Mouse (Mus musculus) cerebellum, adult 2 months (tissue): ENCODE measurements around the gene Cnnm2. TPM values are rescaled to one million over a fixed set of nuclear protein-coding genes. Genes with fewer than 3 reads are reported as not detected.
A peak's percentile ranks its signal among the peaks of the same experiment; 100 is the strongest.
"Not testable (repeated sequence)": the region's sequence is repeated elsewhere in the genome, so short reads cannot be mapped to it uniquely, and the experiment has no call there.

Source experiments
- DNase-seq, 2 experiments: peaks; one replicate each; pipeline ENCODE4 v3.0.0; 2021
- H3K27ac ChIP-seq: fragments of 200-500 bp; 2 replicates; pipeline ENCODE4 v1.5.1; 2012; ENCODE audit warnings: low read length, control low read depth, inconsistent platforms; ENCODE audit not compliant: insufficient read depth
- H3K27me3 ChIP-seq: fragments of 200-500 bp; 2 replicates; pipeline ENCODE4 v1.6.1; 2012; ENCODE audit warnings: inconsistent platforms, mild to moderate bottlenecking, low read length, moderate library complexity; ENCODE audit not compliant: control insufficient read depth, insufficient read depth
- H3K4me1 ChIP-seq: fragments of 200-500 bp; 2 replicates; pipeline ENCODE4 v1.6.1; 2011; ENCODE audit warnings: low read length; ENCODE audit not compliant: control insufficient read depth, insufficient read depth
- H3K4me3 ChIP-seq: fragments of 200-500 bp; replicated peaks from 2 replicates; pipeline ENCODE3; 2011; ENCODE audit warnings: mild to moderate bottlenecking, low read depth, low read length, control low read depth; ENCODE audit not compliant: insufficient read depth
- CTCF ChIP-seq: fragments of 200-500 bp; IDR thresholded peaks from 2 replicates; pipeline ENCODE4 v1.5.1; 2011; ENCODE audit warnings: low read depth, mild to moderate bottlenecking, control low read depth, low read length, moderate library complexity, borderline replicate concordance; ENCODE audit not compliant: insufficient read depth
- POLR2A ChIP-seq: fragments of 200-500 bp; IDR thresholded peaks from 2 replicates; pipeline ENCODE4 v1.6.1; 2011; ENCODE audit warnings: low read length, control low read depth, borderline replicate concordance; ENCODE audit not compliant: insufficient read depth
- WGBS: fragments of 180-500 bp; shearing (Covaris S2); methylation state at CpG from one replicate; pipeline ENCODE4 v1.1.7; 2018; 5-methylcytosine and 5-hydroxymethylcytosine counted together
- polyA plus RNA-seq: library from polyadenylated mRNA; depleted of rRNA; stranded (reverse); fragments of >200 nt; gene quantifications from 2 replicates; pipeline ENCODE4 v1.2.3, GENCODE M21; 2012

The Cnnm2 gene
- polyA plus RNA-seq, 1 experiment, result 31.2 TPM

DNA sequence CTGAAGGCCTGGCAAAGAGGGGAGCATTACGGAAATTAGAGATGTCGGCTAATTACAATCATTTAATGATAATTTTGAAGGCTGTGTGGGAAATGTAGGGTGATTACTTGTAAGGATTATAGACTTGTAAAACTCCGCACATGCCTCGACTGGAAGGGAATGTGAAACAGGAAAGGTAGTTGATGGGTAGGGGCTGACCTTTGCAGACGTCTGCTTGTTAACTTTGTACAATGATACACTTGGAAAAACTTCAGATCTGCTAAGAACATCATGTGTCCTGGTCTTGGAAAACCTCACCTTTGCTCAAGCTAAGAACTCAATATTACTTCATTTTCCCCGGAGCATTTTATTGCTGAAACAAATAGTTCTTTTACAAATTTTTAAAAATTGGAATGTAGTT lies 10.4 kb downstream of the Cnnm2 start:
- Histone ChIP-seq H3K27ac (no peak overlapping the region), H3K27me3 (no peaks in the 10 kb centered on the region), H3K4me1 (peaks cover 13% of the 10 kb centered on the region), H3K4me3 (no peak overlapping the region)
- TF ChIP-seq CTCF (no peak), POLR2A (no peak)
- WGBS, result 89% methylated on average over 6 of the region's 6 CpGs
- DNase-seq, result no peak

DNA sequence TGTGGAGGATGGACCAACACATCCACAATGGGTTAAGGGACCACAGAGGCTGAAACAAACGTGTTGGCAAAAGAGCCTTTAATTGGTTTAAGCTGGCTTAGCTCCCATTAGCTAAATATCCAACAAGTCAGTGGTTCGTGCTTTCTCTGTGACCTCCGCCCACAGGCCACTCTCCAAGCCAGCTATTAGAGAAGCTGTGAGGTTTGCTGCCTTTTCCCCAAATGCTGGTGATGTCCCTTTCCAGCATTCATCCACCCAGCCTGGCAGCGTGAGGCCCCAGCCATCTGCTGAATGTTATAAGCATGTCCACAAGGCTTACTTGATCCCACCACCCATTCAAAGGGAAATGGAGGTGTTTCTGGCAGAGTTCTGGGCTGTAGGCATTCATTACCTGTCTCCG lies 15.0 kb downstream of the Cnnm2 start:
- no peak for DNase-seq
- peaks cover 15% of the 10 kb centered on the region for H3K4me1 ChIP-seq
- no peak overlapping the region for H3K4me3 ChIP-seq
- no peak overlapping the region for H3K27ac ChIP-seq
- no peaks in the 10 kb centered on the region for H3K27me3 ChIP-seq
- no peak for TF ChIP-seq POLR2A
- no peak for TF ChIP-seq CTCF
- WGBS, result 24% methylated on average over 5 of the region's 5 CpGs

DNA sequence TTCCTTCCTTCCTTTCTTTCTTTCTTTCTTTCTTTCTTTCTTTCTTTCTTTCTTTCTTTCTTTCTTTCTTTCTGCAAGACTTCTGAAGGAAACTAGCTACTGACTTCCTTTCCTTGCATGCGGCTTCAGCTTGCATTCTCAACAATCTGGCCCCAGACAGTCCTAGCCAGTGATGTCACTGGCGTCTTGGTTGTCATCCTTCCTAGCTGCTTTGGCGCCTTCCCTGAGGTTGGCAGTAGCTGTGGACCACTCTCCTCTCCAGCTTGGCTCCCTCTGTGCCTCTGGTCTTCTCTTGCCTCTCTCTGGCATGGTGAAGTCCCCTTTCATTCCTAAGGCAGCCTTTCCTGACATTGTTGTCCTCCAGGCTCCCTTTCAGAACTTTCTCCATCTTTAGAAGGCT lies 15.5 kb downstream of the Cnnm2 start:
- peak in 1 of 2 experiments; percentile 35 for DNase-seq
- H3K4me3 ChIP-seq, result no peak overlapping the region
- peaks cover 15% of the 10 kb centered on the region for H3K4me1 ChIP-seq
- H3K27ac ChIP-seq, result no peak overlapping the region
- TF ChIP-seq CTCF, result no peak
- WGBS, result 48% methylated on average over 3 of the region's 3 CpGs
- H3K27me3 ChIP-seq, result no peaks in the 10 kb centered on the region

DNA sequence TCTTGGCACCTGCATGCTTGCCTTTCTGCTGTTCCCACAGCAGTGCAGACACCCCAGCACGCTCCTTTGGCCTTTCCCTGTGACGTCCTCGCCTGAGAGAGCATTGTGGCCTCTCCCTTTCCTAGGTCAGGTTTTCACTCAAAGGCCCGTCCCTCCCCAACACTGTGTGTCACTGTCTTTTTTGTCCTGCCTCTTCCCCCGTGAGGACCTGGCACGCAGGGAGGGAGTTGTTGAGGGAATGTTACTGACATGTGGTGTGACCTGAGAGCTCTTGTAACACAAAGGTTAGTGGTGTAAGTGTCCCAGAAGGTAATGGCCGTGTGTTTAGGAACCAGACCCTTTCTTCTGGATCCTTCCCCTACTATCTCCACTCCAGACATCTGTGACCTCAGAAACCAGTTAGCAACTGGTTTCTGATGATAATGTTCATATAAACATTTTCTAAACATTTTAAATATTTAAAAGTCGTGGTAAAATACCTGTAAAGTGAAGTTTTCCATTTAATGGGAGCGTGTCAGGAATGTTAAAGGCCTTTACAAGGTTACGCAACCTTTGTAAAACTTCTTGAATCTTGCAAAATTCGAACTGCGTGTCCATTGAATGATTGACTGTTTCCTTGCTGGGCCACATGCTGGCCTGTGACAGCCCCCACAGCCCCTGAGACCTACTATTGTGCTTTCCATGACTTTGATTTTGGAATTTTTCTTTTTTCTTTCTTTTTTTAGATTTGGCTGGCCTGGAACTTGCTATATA lies 16.7 kb downstream of the Cnnm2 start:
- no peak for DNase-seq
- TF ChIP-seq CTCF, result no peak
- WGBS, result 64% methylated on average over 12 of the region's 12 CpGs
- Histone ChIP-seq H3K27ac (no peak overlapping the region), H3K4me1 (peaks cover 15% of the 10 kb centered on the region), H3K4me3 (no peak overlapping the region), H3K27me3 (no peaks in the 10 kb centered on the region)

DNA sequence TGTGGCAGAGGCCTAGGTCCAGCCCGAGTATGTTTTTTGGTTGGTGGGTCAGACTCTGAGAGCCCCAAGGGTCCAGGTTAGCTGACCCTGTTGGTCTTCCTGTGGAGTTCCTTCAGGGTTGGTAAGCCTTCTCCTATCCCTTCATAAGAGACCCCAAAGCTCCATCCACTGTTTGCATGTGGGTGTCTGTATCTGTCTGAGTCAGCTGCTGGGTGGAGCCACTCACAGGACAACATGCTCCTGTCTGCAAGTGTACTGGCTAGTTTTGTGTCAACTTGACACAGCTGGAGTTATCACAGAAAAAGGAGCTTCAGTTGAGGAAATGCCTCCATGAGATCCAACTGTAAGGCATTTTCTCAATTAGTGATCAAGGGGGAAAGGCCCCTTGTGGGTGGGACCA lies 17.7 kb downstream of the Cnnm2 start:
- peaks cover 15% of the 10 kb centered on the region for H3K4me1 ChIP-seq
- H3K27ac ChIP-seq, DNase-seq, H3K4me3 ChIP-seq, H3K27me3 ChIP-seq: not testable (repeated sequence)
- 90% methylated on average over 1 of the region's 1 CpGs for WGBS

DNA sequence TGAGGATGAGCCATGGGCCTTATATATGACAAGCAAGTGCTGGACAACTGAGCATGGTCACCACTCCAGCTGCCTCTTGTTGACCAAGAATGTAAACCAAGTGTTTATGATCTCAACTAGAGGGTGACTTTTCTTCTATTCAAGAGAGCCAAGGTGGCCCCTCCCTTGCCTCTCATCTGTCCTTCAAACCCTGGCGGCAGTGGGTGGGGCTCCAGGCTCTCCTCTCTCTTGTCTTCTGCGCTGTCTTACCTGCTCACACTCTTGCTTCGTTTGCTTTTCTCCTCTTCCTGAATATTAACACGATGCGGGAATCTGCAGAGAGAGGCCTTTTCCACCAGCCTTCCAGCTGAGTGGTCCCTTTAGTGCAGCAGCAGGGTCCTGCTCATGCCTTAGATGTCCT lies 22.6 kb downstream of the Cnnm2 start:
- TF ChIP-seq POLR2A (no peak), CTCF (no peak)
- Histone ChIP-seq H3K27me3 (no peaks in the 10 kb centered on the region), H3K27ac (no peak overlapping the region), H3K4me3 (no peak overlapping the region), H3K4me1 (no peaks in the 10 kb centered on the region; the same call in none of the 2 replicates)
- 74% methylated on average over 5 of the region's 5 CpGs for WGBS
- no peak for DNase-seq

DNA sequence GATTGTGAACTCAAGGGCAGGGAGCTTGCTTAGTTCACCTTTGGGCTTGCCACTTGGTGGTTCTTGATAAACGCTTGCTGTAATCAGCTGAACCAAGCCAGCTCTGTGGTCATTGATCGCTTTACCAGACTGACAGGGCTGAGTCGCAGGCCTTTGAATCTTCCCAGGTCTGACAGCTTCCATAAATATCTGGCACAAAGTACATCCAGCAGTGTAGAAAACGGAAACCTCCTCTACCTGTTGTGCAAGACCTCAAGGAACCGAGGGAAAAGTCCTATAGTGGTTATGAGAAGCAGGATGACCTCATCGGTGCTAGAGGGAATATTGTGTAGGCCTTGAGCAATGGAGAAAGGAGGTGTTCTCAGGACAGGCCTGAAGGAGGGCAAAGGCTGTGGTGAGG lies 23.1 kb downstream of the Cnnm2 start:
- 84% methylated on average over 6 of the region's 6 CpGs for WGBS
- TF ChIP-seq CTCF (no peak), POLR2A (no peak)

DNA sequence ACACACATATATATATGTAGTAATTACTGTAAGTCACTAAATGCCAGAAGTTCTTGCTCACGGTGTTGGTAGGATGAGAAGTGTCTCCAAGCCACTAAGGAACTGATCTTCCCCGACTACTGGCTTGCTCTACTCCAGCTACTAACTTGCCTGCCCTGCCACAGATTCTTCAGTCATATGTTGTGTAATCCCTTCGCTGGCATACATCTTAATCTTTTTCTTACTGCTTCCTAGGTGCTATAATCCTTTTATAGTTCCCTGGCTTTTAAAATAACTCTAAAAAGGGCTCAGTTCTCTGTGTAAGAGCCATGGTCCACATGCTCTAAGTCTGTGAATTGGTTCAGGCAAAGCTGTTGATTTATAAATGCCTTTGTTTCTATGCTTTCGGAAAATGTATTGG lies 24.2 kb downstream of the Cnnm2 start:
- Histone ChIP-seq H3K4me1 (no peaks in the 10 kb centered on the region; the same call in none of the 2 replicates), H3K27me3 (no peaks in the 10 kb centered on the region), H3K4me3 (no peak overlapping the region), H3K27ac (no peak overlapping the region)
- no peak for DNase-seq
- TF ChIP-seq CTCF, result no peak
- TF ChIP-seq POLR2A, result no peak
- WGBS, result 89% methylated on average over 4 of the region's 4 CpGs

More for the DNA sequence above, 23.1 kb downstream of the Cnnm2 start:
- Histone ChIP-seq H3K27ac (no peak overlapping the region), H3K4me1 (no peaks in the 10 kb centered on the region; the same call in none of the 2 replicates), H3K27me3 (no peaks in the 10 kb centered on the region), H3K4me3 (no peak overlapping the region)
- DNase-seq, result no peak
